Mouse (Mus musculus) forebrain, postnatal 0 days (tissue): ENCODE results near the gene Arid3a. TPM values are rescaled to one million over a fixed set of nuclear protein-coding genes. Genes with fewer than 3 reads are reported as not detected.

Source experiments
- ATAC-seq: fragments of 200-750 bp; cut with Nextera tagmentation; 2 replicates; pipeline ENCODE4 v1.8.0; 2017; ENCODE audit warnings: mild to moderate bottlenecking, moderate library complexity
- DNase-seq: peaks from one replicate; pipeline ENCODE4 v3.0.0-alpha.2; 2015
- H3K27ac ChIP-seq: fragments of 300-500 bp; sonication (generic); 2 replicates; pipeline ENCODE4 v1.5.1; 2014; ENCODE audit warnings: low read depth, mild to moderate bottlenecking, antibody characterized with exemption, low read length, moderate library complexity, mixed read lengths
- H3K27me3 ChIP-seq: fragments of 300-500 bp; sonication (generic); 2 replicates; pipeline ENCODE4 v1.6.1; 2014; ENCODE audit warnings: mild to moderate bottlenecking, low read length, mixed read lengths; ENCODE audit not compliant: insufficient read depth
- H3K36me3 ChIP-seq: fragments of 300-500 bp; sonication (generic); 2 replicates; pipeline ENCODE4 v1.6.1; 2014; ENCODE audit warnings: mild to moderate bottlenecking, moderate library complexity; ENCODE audit not compliant: insufficient read depth
- H3K4me1 ChIP-seq: fragments of 300-500 bp; sonication (generic); 2 replicates; pipeline ENCODE4 v1.6.1; 2014; ENCODE audit warnings: antibody characterized with exemption; ENCODE audit not compliant: insufficient read depth
- H3K4me2 ChIP-seq: fragments of 300-500 bp; sonication (generic); 2 replicates; pipeline ENCODE4 v1.6.1; 2014; ENCODE audit warnings: low read depth, mild to moderate bottlenecking, moderate library complexity
- H3K4me3 ChIP-seq: fragments of 300-500 bp; sonication (generic); 2 replicates; pipeline ENCODE4 v1.5.1; 2014; ENCODE audit warnings: low read depth, low read length, mixed read lengths
- H3K9ac ChIP-seq: fragments of 300-500 bp; sonication (generic); 2 replicates; pipeline ENCODE4 v1.6.1; 2014; ENCODE audit warnings: mild to moderate bottlenecking
- H3K9me3 ChIP-seq: fragments of 300-500 bp; sonication (generic); 2 replicates; pipeline ENCODE4 v1.6.1; 2016; ENCODE audit warnings: low read length
- CTCF ChIP-seq: sonication (generic); IDR thresholded peaks from 2 replicates; pipeline ENCODE4 v1.5.1; 2016; ENCODE audit warnings: antibody characterized with exemption, control low read depth, low read depth
- WGBS: fragments of 180-500 bp; shearing (Covaris S2); extraction: QIAGEN DNeasy Blood & Tissue Kit; methylation state at CpG from one replicate; pipeline ENCODE4 v1.1.7; 2014; 5-methylcytosine and 5-hydroxymethylcytosine counted together
- polyA plus RNA-seq: library from polyadenylated mRNA; unstranded; fragments of >200 nt; fragmentation: Nextera tagmentation; extraction: Ambion mirVana; gene quantifications from 2 replicates; pipeline ENCODE4 v1.2.1, GENCODE M21; 2015
- total RNA-seq: library from RNA; depleted of rRNA; stranded (reverse); fragments of >200 nt; gene quantifications from 2 replicates; pipeline ENCODE4 v1.2.3, GENCODE M21; 2014

Arid3a gene
- total and polyA plus RNA-seq, 2 experiments from 2014 or later: 2.1 to 7.9 TPM

DNA sequence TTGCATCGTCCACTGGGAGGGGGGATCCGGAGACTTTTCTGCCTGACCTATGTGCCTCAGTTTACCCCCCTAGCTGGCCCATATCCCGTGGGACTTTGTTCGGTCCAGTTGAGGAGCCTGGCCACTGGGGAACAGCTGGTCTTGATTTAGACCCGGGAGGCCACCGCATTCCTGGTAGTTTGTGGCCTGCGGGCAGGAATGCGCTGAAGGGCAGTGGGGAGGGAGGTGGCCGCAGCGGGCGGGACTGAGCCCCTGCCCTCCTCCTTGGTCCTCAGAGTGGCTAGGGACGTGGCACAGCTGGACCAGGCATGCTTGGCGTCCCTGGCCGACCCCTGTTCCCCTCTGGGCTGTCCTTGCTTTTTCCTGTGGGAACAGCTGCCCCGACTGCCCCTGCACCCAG is 63.0 kb downstream of the Arid3a start:
- DNase-seq: no peak
- ATAC-seq: no peak
- H3K4me2 ChIP-seq: no peak overlapping the region
- 24% methylated on average over 14 of the region's 15 CpGs for WGBS
- no peak overlapping the region for H3K27ac ChIP-seq
- peaks cover 6% of the 10 kb centered on the region; the same call in 1 of the 2 replicates for H3K4me1 ChIP-seq
- peaks cover 30% of the 10 kb centered on the region for H3K27me3 ChIP-seq
- no peaks in the 10 kb centered on the region for H3K9me3 ChIP-seq
- H3K9ac ChIP-seq: no peak overlapping the region
- TF ChIP-seq CTCF: no peak
- H3K36me3 ChIP-seq: no peaks in the 10 kb centered on the region
- H3K4me3 ChIP-seq: no peak overlapping the region

DNA sequence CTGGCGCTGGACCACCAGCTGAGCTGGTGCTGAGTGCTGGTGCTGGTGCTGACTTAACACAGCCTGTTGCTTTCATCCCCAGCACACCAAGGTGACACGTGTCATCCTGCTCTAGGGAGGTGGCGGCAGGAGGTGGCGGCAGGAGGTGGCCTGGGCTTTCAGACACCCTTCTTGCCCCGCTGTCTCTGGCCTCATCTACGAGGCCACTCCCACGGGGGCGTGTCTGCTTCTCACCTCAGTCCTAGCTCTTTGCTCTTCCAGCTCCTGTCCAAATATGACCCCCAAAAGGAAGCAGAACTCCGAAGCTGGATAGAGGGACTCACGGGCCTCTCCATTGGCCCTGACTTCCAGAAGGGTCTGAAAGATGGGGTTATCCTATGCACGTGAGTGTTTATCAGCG is 64.3 kb downstream of the Arid3a start:
- H3K27ac ChIP-seq: no peak overlapping the region
- 56% methylated on average over 12 of the region's 12 CpGs for WGBS
- peaks cover 4% of the 10 kb centered on the region; the same call in 1 of the 2 replicates for H3K4me1 ChIP-seq
- TF ChIP-seq CTCF: no peak
- peaks cover 30% of the 10 kb centered on the region for H3K27me3 ChIP-seq
- H3K36me3 ChIP-seq: no peaks in the 10 kb centered on the region
- no peak overlapping the region for H3K9ac ChIP-seq
- no peak overlapping the region for H3K4me3 ChIP-seq
- H3K4me2 ChIP-seq: no peak overlapping the region
- DNase-seq: no peak
- H3K9me3 ChIP-seq: no peaks in the 10 kb centered on the region
- no peak for ATAC-seq

DNA sequence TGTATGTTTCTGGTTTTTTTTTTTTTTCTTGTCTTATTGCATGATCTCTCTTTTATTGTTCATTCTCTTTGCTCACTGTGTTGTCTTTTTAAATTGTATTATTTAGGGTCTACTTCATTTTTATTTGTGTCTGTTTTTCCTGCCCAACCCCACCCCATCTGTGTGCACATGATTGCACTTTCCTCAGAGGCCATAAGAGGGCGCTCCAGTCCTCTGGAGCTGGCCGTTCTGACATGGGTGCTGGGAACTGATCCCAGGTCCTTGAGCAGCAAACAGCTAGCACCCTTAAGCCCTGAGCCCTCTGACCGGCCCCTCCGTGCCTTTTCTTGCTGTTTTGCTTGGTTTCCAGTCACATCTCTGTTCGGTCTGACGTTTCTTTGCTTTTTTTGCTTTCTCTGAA is 64.7 kb downstream of the Arid3a start:
- H3K4me2 ChIP-seq: no peak overlapping the region
- no peak overlapping the region for H3K4me3 ChIP-seq
- H3K27me3 ChIP-seq: peaks cover 30% of the 10 kb centered on the region
- no peak for DNase-seq
- H3K9ac ChIP-seq: no peak overlapping the region
- H3K9me3 ChIP-seq: no peaks in the 10 kb centered on the region
- 88% methylated on average over 6 of the region's 6 CpGs for whole genome bisulfite sequencing
- ATAC-seq: no peak
- H3K4me1 ChIP-seq: no peaks in the 10 kb centered on the region
- H3K36me3 ChIP-seq: no peaks in the 10 kb centered on the region
- H3K27ac ChIP-seq: no peak overlapping the region
- TF ChIP-seq CTCF: peak; percentile 34

DNA sequence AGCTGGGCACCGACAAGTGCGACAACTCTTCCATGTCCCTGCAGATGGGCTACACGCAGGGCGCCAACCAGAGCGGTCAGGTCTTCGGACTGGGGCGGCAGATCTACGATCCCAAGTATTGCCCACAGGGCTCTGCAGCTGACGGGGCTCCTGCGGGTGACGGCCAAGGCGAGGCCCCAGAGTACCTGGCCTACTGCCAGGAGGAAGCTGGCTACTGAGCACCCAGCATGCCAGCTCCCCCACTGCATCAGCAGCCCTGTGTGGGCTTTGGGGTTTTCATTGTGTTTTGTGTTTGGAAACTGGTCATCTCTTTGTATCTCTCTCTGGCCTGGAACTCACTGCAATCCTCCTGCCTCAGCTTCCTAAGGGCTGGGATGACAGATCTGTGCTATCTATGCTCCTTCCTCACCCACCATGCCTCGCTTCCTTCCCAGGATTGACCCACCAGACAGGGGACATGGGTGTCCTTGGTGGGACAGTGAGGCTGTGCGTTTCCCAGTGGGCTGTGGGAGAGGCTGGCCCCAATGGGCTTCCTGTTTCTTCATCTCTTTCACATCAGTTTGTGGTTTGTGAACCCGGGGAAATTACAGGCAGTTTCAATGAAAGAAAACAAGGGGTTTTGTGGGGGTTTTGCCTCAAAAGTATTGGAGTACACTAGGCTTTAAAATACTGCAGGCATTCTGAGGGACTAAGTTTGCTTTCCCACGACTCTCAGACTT is 67.7 kb downstream of the Arid3a start:
- peaks cover 6% of the 10 kb centered on the region for H3K27me3 ChIP-seq
- no peak overlapping the region for H3K9ac ChIP-seq
- no peak for TF ChIP-seq CTCF
- no peak overlapping the region for H3K4me2 ChIP-seq
- no peaks in the 10 kb centered on the region for H3K36me3 ChIP-seq
- H3K27ac ChIP-seq: no peak overlapping the region
- ATAC-seq: no peak
- H3K4me3 ChIP-seq: no peak overlapping the region
- no peaks in the 10 kb centered on the region for H3K9me3 ChIP-seq
- H3K4me1 ChIP-seq: no peaks in the 10 kb centered on the region
- 79% methylated on average over 16 of the region's 16 CpGs for WGBS
- no peak for DNase-seq

DNA sequence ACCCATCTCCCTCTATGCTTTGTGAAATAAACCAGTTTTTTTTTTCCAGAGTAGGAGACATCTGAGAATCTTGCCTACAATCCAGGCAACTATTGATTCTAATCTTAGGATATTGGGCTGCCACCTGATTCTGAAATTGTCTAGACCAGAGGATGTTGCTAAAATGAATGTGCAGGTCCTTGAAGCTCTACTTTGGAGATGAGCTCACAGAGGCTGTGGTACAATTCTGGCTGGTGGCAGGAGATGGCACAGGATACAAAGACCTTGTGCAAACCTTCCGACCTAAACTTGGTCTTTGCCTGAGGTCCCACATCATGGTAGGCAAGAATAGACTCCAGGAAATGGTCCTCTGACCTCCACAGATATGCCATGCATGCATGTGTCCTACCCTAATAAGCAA is 68.8 kb downstream of the Arid3a start:
- DNase-seq (no peak), ATAC-seq (no peak)
- no peaks in the 10 kb centered on the region for H3K4me1 ChIP-seq
- H3K4me2 ChIP-seq: no peak overlapping the region
- H3K9me3 ChIP-seq: no peaks in the 10 kb centered on the region
- no peak overlapping the region for H3K9ac ChIP-seq
- WGBS: 79% methylated on average over 1 of the region's 1 CpGs
- no peak overlapping the region for H3K4me3 ChIP-seq
- TF ChIP-seq CTCF: no peak
- no peaks in the 10 kb centered on the region for H3K27me3 ChIP-seq
- H3K27ac ChIP-seq: no peak overlapping the region
- H3K36me3 ChIP-seq: no peaks in the 10 kb centered on the region

DNA sequence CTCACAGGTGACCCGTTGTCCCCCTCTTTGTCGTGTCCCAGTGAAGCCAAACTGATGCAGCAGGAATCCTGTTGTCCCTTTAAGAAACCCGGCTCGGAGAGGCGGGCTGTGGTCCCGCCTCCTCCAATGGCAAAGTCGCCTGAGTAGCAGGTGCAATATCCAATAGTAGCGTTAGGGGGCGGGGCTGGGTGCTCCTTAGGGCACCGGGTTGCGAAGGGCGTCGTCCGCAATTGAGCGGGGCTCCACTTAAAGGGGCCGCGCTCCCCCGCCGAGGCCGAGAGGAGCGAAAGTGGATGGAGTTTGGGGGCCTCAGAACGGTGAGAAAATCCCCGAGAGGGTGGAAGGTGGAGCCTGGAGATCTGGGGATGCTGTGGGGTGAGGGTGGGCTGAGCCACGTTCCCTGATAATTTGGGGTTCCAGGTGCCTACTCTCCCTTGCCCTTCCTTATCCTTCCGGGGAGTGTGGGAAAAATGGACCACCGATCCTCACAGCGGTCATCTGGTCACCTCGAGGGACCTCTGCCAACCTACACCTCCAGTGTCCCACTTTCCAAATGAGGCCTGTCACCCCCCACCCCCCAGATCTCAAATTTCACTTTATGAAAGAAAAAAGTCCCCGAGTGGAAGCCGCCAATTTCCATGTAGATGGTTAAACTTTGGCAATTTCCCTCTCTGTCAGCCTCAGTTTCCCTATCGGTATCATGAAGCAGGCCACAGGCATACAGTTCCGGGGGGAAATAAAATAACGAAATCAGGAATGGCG is 69.6 kb downstream of the Arid3a start, which contains the start of gene Abca7:
TSS of gene Abca7 (plus strand) at position 223 of the 762 bp plus-strand sequence.
- 0 out of 2 replicates have a peak within 1 kb of the TSS, but pooled peaks have one; percentile 23 for H3K27ac ChIP-seq
- peak; percentile 97 for DNase-seq
- no peaks in the 10 kb centered on the region for H3K36me3 ChIP-seq
- H3K4me1 ChIP-seq: no peaks in the 10 kb centered on the region
- peak; percentile 95 for ATAC-seq
- peak within 1 kb of the TSS; percentile 79 for H3K4me2 ChIP-seq
- peak within 1 kb of the TSS; percentile 43 for H3K9ac ChIP-seq
- H3K9me3 ChIP-seq: no peaks in the 10 kb centered on the region
- peak; percentile 6; the same call in 1 of the 2 replicates for TF ChIP-seq CTCF
- peak within 1 kb of the TSS; percentile 44 for H3K4me3 ChIP-seq
- WGBS: under 1% methylated on average over 34 of the region's 34 CpGs
- no peaks in the 10 kb centered on the region for H3K27me3 ChIP-seq
